Mouse (Mus musculus): ENCODE results near the gene Rsph3b. TPM values are rescaled to one million over a fixed set of nuclear protein-coding genes. Genes with fewer than 3 reads are reported as not detected.
"Not testable (repeated sequence)": the region's sequence is repeated elsewhere in the genome, so short reads cannot be mapped to it uniquely, and the experiment has no call there.

Gene Rsph3b
- total RNA-seq, 2 experiments from 2014 or later: 58.5 to 59.3 TPM

- not testable (repeated sequence) for DNase-seq
These were observed 11.2 kb upstream of the Rsph3b start for GRCm38 (mm10) chr17:6959543-6960259.

- peak; percentile 23 to 28 for DNase-seq
These were observed 10.4 kb upstream of the Rsph3b start for GRCm38 (mm10) chr17:6958881-6959280.

- DNase-seq: not testable (repeated sequence)
These were observed 317 bp upstream of the Rsph3b start for GRCm38 (mm10) chr17:6948769-6949228.

- DNase-seq: not testable (repeated sequence)
These were observed 872 bp downstream of the Rsph3b start for GRCm38 (mm10) chr17:6947637-6947983.

GRCm38 (mm10) chr17:6942560-6942959 lies 5.9 kb downstream of the Rsph3b start:
- not testable (repeated sequence) for DNase-seq

- DNase-seq: not testable (repeated sequence)
These were observed 16.9 kb downstream of the Rsph3b start for GRCm38 (mm10) chr17:6931625-6932024.

GRCm38 (mm10) chr17:6920351-6920894 lies 28.1 kb downstream of the Rsph3b start:
- not testable (repeated sequence) for DNase-seq

GRCm38 (mm10) chr17:6919388-6919787 lies 29.1 kb downstream of the Rsph3b start:
- not testable (repeated sequence) for DNase-seq

- not testable (repeated sequence) for DNase-seq
These were observed 33.2 kb downstream of the Rsph3b start for GRCm38 (mm10) chr17:6915282-6915681.

GRCm38 (mm10) chr17:6914066-6914465 lies 34.4 kb downstream of the Rsph3b start:
- not testable (repeated sequence) for DNase-seq

GRCm38 (mm10) chr17:6900361-6900760 lies 48.1 kb downstream of the Rsph3b start:
- DNase-seq: not testable (repeated sequence)

- DNase-seq: not testable (repeated sequence)
These were observed 50.4 kb downstream of the Rsph3b start for GRCm38 (mm10) chr17:6897996-6898562.

- no peak for DNase-seq
These were observed 51.7 kb downstream of the Rsph3b start for GRCm38 (mm10) chr17:6896756-6897155.

GRCm38 (mm10) chr17:6893332-6893731 lies 55.1 kb downstream of the Rsph3b start:
- DNase-seq: no peak

- DNase-seq: no peak
These were observed 56.2 kb downstream of the Rsph3b start for GRCm38 (mm10) chr17:6891966-6892934.

GRCm38 (mm10) chr17:6886445-6886844 lies 62.0 kb downstream of the Rsph3b start:
- DNase-seq: no peak

GRCm38 (mm10) chr17:6884531-6884930 lies 64.0 kb downstream of the Rsph3b start:
- no peak for DNase-seq

- DNase-seq: no peak
These were observed 67.2 kb downstream of the Rsph3b start for GRCm38 (mm10) chr17:6881306-6881705.

GRCm38 (mm10) chr17:6871421-6871820 lies 77.1 kb downstream of the Rsph3b start:
- DNase-seq: no peak

- DNase-seq: no peak
These were observed 79.7 kb downstream of the Rsph3b start for GRCm38 (mm10) chr17:6868810-6869209.

- DNase-seq: no peak
These were observed 80.7 kb downstream of the Rsph3b start for GRCm38 (mm10) chr17:6867740-6868139.

GRCm38 (mm10) chr17:6866576-6866975 lies 81.9 kb downstream of the Rsph3b start:
- no peak for DNase-seq

Measured in heart, adult 18-20 months (tissue).